Mouse (Mus musculus) kidney, adult 18-20 months (tissue): ENCODE data around the gene Gys1.
"Not testable (repeated sequence)": the region's sequence is repeated elsewhere in the genome, so short reads cannot be mapped to it uniquely, and the experiment has no call there.

Source experiments
- DNase-seq: peaks from one replicate; pipeline ENCODE4 v3.0.0; 2021

Gys1 gene

DNA sequence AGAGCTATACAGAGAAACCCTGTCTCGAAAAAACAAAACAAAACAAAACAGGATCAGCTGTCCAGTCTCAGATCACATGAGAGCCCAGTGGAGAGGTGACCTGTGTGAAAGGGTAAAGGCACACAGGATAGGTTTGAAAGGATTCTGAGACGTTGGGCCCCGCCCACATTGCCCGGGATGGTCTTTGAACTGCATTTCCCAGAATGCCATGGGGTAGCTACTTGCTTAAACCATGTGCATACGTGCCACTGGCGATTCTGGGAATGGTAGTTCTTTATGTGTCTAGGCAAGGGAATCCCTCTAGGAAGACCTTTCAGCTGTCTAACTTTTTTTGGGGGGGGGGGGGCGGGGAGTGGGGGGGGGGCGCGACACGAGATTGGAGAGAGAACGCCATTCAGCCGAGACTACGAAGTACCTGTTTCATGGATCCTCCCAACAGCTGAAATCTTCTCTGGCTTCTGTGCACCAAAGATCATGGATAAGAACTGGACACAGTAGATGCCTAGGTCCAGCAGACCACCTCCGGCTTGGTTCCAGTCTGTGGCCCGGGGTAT lies 46.8 kb downstream of the Gys1 start, which contains the start of gene Tulp2:
Tulp2 (plus strand) TSS at position 504 of the 554 bp plus-strand sequence.
- DNase-seq = peak; percentile 77

DNA sequence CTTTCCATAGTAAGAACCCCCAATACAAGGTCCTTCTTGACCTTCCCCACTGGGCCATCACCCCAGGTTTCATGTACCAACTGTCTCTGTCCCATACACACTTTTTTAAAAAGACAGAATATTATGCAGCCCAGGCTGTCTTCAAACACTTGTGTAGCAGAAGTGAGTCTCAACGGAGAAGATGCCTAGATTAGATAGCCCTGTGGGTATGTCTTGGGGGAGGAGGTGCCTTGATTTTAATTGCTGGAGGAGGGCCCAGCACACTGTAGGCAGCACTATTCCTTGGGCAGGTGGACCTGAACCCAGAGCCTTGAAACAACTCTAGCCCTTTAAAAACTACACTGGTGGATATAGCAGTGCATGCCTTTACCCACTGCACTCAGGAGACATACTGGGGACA lies 47.5 kb downstream of the Gys1 start:
- DNase-seq = no peak

DNA sequence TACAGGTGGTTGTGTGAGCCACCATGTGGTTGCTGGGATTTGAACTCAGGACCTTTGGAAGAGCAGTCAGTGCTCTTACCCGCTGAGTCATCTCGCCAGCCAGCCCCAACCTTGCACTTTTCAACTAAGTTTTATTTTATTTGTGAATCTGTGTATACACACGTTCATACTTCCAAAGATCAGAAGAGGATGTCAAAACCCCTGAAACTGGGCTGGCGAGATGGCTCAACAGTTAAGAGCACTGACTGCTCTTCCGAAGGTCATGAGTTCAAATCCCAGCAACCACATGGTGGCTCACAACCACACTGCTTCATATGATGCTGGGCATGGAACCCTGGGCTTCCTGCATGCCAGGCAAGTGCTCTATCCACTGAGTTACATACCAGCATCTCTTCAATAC lies 50.3 kb downstream of the Gys1 start:
- DNase-seq = not testable (repeated sequence)

DNA sequence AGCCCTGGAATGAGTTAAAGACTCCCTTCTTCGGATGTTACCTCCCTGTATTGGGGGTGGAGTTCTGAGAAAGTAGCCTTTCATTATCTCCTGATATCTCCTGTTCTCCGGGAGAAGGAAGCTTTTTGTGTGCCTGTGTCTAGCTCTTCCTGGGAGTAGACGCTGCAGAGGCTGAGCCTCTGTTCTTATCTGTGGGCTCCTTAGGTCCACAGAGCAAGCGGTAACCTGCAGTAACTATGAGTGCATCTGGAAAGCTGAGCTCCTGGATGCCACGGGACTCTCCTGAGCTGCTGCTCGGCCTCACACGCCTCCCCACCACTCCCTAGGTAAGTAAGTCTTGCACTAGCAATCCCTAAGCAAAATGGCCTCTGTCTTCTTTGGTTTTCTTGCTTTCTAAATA lies 51.5 kb downstream of the Gys1 start:
- DNase-seq = no peak

DNA sequence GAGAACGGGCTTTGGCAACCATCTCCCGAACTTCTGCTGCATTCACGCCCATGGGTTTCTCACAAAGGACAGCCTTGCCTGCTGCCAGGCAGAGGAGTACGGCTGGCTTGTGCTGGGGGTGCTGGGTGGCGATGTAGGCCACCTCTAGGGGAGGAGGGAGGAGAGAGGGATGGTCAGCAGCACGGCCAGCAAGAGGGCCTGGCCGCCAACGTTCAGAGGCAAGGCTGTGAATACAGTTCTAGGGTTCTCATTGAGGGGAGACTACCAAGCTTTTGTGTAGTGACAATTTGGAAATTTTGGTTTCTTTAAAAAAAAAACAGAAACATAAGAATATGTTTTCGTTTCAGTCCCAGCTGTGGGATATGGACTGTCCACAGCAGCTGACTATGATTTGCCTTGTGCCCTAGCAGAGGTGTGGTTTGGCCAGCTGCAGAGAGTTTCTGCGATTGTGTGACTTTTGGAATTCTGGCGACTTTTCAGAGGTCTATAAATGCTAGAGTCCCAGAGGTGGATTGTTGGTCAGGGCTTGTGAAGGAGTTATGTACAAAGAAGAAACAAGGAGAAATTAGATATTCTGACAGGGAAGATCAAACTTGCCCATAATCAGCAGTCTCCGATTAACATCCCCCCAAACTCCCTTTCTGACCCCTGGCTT lies 52.2 kb downstream of the Gys1 start, which contains the start of gene Gm45808:
Gm45808 (minus strand) TSS at position 51 of the 655 bp plus-strand sequence.
- DNase-seq = no peak

DNA sequence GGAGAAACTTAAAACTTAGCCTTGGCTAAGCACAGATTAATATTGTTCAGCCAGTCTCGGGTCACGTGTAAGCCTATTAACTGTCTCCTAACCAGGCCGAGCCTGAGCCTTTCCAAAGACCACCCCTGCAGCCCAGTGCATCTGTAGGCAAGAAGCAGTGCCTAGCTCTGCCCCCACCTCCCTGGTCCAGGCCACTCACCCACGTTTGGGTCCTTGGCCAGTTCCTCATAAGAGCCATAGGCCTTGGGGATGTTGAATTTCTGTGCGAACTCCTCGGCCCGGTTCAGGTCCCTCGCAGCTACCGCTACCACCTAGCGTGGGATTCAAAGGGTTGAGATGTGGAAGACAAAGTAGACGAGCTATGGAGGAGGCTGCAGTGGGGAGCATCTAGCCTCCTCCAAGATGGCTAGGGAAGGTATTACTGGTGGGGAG lies 53.2 kb downstream of the Gys1 start:
- DNase-seq = no peak

- DNase-seq = peak; percentile 67
These were observed 53.9 kb downstream of the Gys1 start, which contains the start of gene Dhdh for GRCm38 (mm10) chr7:45488293-45489204. Gene Dhdh (minus strand): TSS chr7:45488805.

DNA sequence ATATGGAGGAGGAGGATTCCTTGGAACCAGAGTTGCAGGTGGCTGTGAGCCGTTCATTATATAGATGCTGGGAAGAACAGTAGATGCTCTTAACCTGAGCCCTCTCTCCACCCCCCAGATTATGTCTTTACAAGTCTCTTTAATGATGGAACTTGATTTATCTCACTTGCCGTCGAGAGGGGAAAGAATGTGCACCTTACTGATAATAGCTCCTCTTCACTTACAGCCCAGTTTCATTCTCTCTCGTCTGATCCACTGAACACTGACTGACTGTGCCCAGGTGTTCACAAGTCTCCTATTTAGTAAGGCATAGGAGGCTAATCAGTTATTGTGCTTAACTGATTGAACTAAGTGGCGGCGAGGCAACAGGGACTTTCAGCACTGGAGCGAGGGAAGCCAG lies 54.9 kb downstream of the Gys1 start:
- DNase-seq = no peak

- DNase-seq = peak; percentile 18
These were observed 56.2 kb downstream of the Gys1 start for GRCm38 (mm10) chr7:45490822-45491221.

DNA sequence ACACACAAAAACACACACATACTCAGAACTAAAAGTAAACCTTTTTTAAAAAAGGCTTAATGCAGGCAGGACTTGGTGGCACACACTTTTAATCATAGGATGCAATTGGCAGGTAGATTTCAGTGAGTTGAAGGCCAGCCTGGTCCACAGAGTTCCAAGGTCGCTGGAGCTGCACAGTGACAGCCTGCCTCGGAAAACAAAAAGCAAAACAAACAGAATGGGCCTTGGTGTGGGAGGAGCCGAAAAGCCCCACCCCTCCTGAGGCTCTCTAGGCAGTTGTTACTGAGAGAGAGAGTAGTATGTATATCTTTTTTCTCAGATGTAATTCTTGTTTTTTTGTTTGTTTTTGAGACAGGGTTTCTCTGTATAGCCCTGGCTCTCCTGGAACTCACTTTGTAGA lies 56.6 kb downstream of the Gys1 start:
- DNase-seq = peak; percentile 54

DNA sequence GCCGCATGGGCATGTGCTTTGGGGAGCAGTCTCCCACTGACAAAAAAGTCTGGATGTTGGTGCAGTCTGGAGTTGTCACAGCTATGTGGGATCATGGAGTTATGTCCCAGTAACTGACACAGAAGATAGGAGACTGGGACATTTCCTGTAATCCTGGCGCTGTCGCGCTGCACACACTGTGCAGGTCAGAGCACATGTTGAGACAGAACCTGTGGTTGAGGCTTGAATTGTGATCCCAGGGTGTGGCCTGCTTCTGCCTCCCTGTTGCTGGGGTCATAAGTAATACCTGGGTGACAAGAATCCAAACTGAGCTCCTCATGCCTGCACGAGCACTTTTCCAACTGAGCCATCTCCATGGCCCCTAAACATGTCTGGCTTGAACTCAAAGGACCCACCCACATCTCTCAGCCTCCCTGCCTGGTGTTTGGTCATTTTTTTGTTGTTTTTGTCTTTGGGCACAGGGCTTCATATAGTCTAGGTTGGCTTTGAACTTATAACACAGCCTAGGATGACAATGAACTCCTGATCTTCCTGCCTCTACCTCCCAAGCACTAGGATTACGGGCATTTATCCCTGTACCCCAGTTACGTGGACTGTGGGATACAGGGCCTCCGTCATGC lies 57.7 kb downstream of the Gys1 start:
- DNase-seq = no peak

GRCm38 (mm10) chr7:45492951-45493350 lies 58.3 kb downstream of the Gys1 start:
- no peak for DNase-seq

- DNase-seq = no peak
These were observed 59.9 kb downstream of the Gys1 start for GRCm38 (mm10) chr7:45494548-45494947.

DNA sequence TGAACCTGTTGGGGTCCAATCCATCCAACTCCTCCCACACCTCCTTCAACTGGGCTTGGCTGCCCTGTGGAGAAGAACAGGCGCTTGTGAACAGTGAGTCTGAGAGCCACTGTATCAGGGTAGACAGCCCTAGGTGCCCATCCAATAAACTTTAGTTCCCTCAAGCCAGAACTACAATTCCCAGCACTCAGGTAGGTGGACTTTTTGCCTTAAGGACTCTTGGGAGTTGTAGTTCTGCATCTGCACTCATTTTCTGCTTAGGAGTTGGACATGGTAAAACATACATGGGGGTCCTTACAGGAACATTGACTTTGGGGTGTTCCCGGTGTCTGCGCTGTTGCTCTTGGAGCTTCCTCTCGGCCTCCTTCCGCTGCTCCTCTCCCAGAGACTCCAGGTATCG lies 63.8 kb downstream of the Gys1 start:
- DNase-seq = no peak
